Comparison of ENCODE assay signal across 23 mouse cellular contexts in genomic region chr6:121209584-121209983, GRCm38 (mm10). TPM values are rescaled to one million over a fixed set of nuclear protein-coding genes. Genes with fewer than 3 reads are reported as not detected.
DNase-seq lines count a peak whose midpoint lies in the region; ATAC-seq and TF ChIP-seq lines count a peak whose summit lies in the region.
"Had no signal": no experiment of that assay in that cellular context is flagged by ENCODE, and none has a peak within 500 bp of the region (broad histone marks: within the 10 kb centered on the region; RNA-seq: fewer than 3 reads in every experiment).

No protein-coding gene starts in this region.

- H3K36me3 ChIP-seq in megakaryocyte, embryonic 14.5 days (replicated peaks; ENCODE audit: low read length) = peaks cover 47% of the 10 kb centered on the region
- H3K36me3 ChIP-seq in lung, postnatal 0 days (ENCODE audit: insufficient read depth, low read length) = no peaks in the 10 kb centered on the region
- H3K36me3 ChIP-seq: heart, embryonic 12.5 days; stomach, embryonic 15.5 days had no signal

- H3K9ac ChIP-seq in lung, postnatal 0 days (replicated peaks; ENCODE audit: low read depth) = no peak overlapping the region
- H3K9ac ChIP-seq: limb, embryonic 13.5 days; stomach, embryonic 15.5 days had no signal

- ATAC-seq in megakaryocyte, adult 5-6 weeks (ENCODE audit: poor library complexity, severe bottlenecking) = no peak
- ATAC-seq in lung, postnatal 0 days = peak; percentile 82
- ATAC-seq: intestine, postnatal 0 days had no signal

- H3K4me1 ChIP-seq in megakaryocyte, embryonic 14.5 days = peaks cover 70% of the 10 kb centered on the region
- peaks cover 8% of the 10 kb centered on the region for H3K4me1 ChIP-seq in lung, adult 2 months (ENCODE audit: control insufficient read depth, insufficient read depth, low read length)
- H3K4me1 ChIP-seq in lung, postnatal 0 days (ENCODE audit: insufficient read depth, low read depth, low read length) = no peaks in the 10 kb centered on the region; the same call in 1 of the 2 replicates

- H3K4me3 ChIP-seq in megakaryocyte, embryonic 14.5 days (replicated peaks) = peak overlapping the region; percentile 95
- no peak overlapping the region for H3K4me3 ChIP-seq in lung, adult 2 months (replicated peaks; ENCODE audit: extremely low read depth, low read depth, low read length)
- no peak overlapping the region for H3K4me3 ChIP-seq in lung, postnatal 0 days (ENCODE audit: low read depth, low read length)

- TF ChIP-seq POLR2A in lung, adult 2 months (IDR thresholded peaks at IDR 0.05; ENCODE audit: borderline replicate concordance, extremely low read depth, low read depth, low read length) = no peak

- peaks cover 4% of the 10 kb centered on the region for H3K9me3 ChIP-seq in megakaryocyte, embryonic 14.5 days
- no peaks in the 10 kb centered on the region for H3K9me3 ChIP-seq in lung, postnatal 0 days (ENCODE audit: low read length)
- H3K9me3 ChIP-seq: limb, embryonic 13.5 days; neural tube, embryonic 15.5 days; stomach, embryonic 15.5 days had no signal

- TF ChIP-seq EP300 in lung, postnatal 0 days (IDR thresholded peaks at IDR 0.05) = peak; percentile 92

- peak; percentile 32 for DNase-seq in lung, adult 2 months
- DNase-seq in lung, postnatal 0 days (ENCODE audit: low spot score) = peak; percentile 92
- DNase-seq in lung, postnatal 4 days = peak; percentile 20 to 44
- DNase-seq in layer of hippocampus, postnatal 10 days (ENCODE audit: low spot score in 2 of 2) = no peak
- no peak for DNase-seq in thymus, postnatal 0 days (ENCODE audit: low spot score)
- DNase-seq: cerebellum, postnatal 25 days; gastrocnemius, postnatal 25 days; heart, adult 18-20 months; heart, postnatal 4 days; kidney, adult 9 months; kidney, postnatal 10 days; midbrain, embryonic 14.5 days; right cerebral cortex, postnatal 25 days; thymus, adult 18-20 months had no signal

- H3K27ac ChIP-seq in lung, postnatal 0 days (ENCODE audit: low read length) = peak overlapping the region; percentile 55
- H3K27ac ChIP-seq: forebrain, embryonic 13.5 days; hindbrain, embryonic 14.5 days; limb, embryonic 13.5 days; neural tube, embryonic 15.5 days; stomach, embryonic 15.5 days had no signal

- H3K4me2 ChIP-seq in lung, postnatal 0 days (replicated peaks; ENCODE audit: low read depth, low read length) = peak overlapping the region; percentile 54; the same call in 1 of the 2 replicates

- no peaks in the 10 kb centered on the region for H3K27me3 ChIP-seq in megakaryocyte, embryonic 14.5 days (replicated peaks)
- H3K27me3 ChIP-seq in lung, postnatal 0 days (replicated peaks; ENCODE audit: insufficient read depth, low read length) = 0 out of 2 replicates have a peak, but pooled peaks cover 7% of the 10 kb centered on the region

- 56% methylated on average over 2 of the region's 2 CpGs for WGBS in lung, adult 2 months
- WGBS in lung, postnatal 0 days = 58% methylated on average over 2 of the region's 2 CpGs

- no peak for TF ChIP-seq CTCF in lung, adult 2 months (IDR thresholded peaks at IDR 0.05; ENCODE audit: insufficient read depth, low read length)
- no peak for TF ChIP-seq CTCF in lung, postnatal 0 days (IDR thresholded peaks at IDR 0.05)

RNA-seq across cellular contexts. Expression of gene Tuba8, which starts 0.9 kb away (rescaled TPM):
- 75.1 and 120 TPM in 2 replicates for polyA plus RNA-seq in megakaryocyte, embryonic 14.5 days (2012; ENCODE audit: insufficient read depth, low replicate concordance)
- 5.1 and 6.2 TPM in 2 replicates for total RNA-seq in megakaryocyte, adult 5-6 weeks (2015)
- 5.1 and 5.6 TPM in 2 replicates for total RNA-seq in megakaryocyte, adult 5-6 weeks (2017)
- polyA plus RNA-seq in lung, adult 2 months (2012; rRNA removed) = 3.2 and 12.0 TPM in 2 replicates
- 12.1 and 13.9 TPM in 2 replicates for polyA plus RNA-seq in lung, postnatal 0 days (2015; fragmentation: Nextera tagmentation; extraction: Ambion mirVana)
- total RNA-seq in layer of hippocampus, postnatal 10 days (2021) = 1 to 10 TPM; 2.8 to 3.6 TPM
- polyA plus RNA-seq in thymus, postnatal 0 days (2015; fragmentation: Nextera tagmentation; extraction: Ambion mirVana) = 5.0 and 6.1 TPM in 2 replicates
- polyA plus RNA-seq: forebrain, embryonic 13.5 days had no signal

RNA-seq across cellular contexts. Expression of gene Pex26, which starts 26.1 kb away (rescaled TPM):
- 3.6 and 7.2 TPM in 2 replicates for polyA plus RNA-seq in megakaryocyte, embryonic 14.5 days (2012; ENCODE audit: insufficient read depth, low replicate concordance)
- 3.7 and 4.8 TPM in 2 replicates for total RNA-seq in megakaryocyte, adult 5-6 weeks (2015)
- 4.2 and 5.7 TPM in 2 replicates for total RNA-seq in megakaryocyte, adult 5-6 weeks (2017)
- 13.0 and 13.5 TPM in 2 replicates for polyA plus RNA-seq in lung, adult 2 months (2012; rRNA removed)
- polyA plus RNA-seq in lung, postnatal 0 days (2015; fragmentation: Nextera tagmentation; extraction: Ambion mirVana) = 5.9 and 6.2 TPM in 2 replicates
- total RNA-seq in layer of hippocampus, postnatal 10 days (2021) = 10 to 100 TPM; 13.7 to 15.7 TPM
- 7.3 and 8.0 TPM in 2 replicates for polyA plus RNA-seq in thymus, postnatal 0 days (2015; fragmentation: Nextera tagmentation; extraction: Ambion mirVana)

RNA-seq across cellular contexts. Expression of gene Usp18, which starts 36.1 kb away (rescaled TPM):
- 1.2 TPM in 1 of 2 replicates, not detected in the other for polyA plus RNA-seq in megakaryocyte, embryonic 14.5 days (2012; ENCODE audit: insufficient read depth, low replicate concordance)
- total RNA-seq in megakaryocyte, adult 5-6 weeks (2015) = 25.0 and 26.8 TPM in 2 replicates
- 14.2 and 20.7 TPM in 2 replicates for total RNA-seq in megakaryocyte, adult 5-6 weeks (2017)
- 10.3 and 15.0 TPM in 2 replicates for polyA plus RNA-seq in lung, adult 2 months (2012; rRNA removed)
- polyA plus RNA-seq in lung, postnatal 0 days (2015; fragmentation: Nextera tagmentation; extraction: Ambion mirVana) = 27.0 and 30.4 TPM in 2 replicates
- not detected for total RNA-seq in layer of hippocampus, postnatal 10 days (2021)
- 48.3 and 54.4 TPM in 2 replicates for polyA plus RNA-seq in thymus, postnatal 0 days (2015; fragmentation: Nextera tagmentation; extraction: Ambion mirVana)

Comparison
In these comparisons a context has a peak if more than half of its experiments do, and no peak if none do; other contexts are left out.
1. DNase-seq: peak in lung, adult 2 months (single experiment), lung, postnatal 0 days (single experiment) and lung, postnatal 4 days (2 of 2); none in layer of hippocampus, postnatal 10 days (0 of 2) and thymus, postnatal 0 days (single experiment).